Mouse (Mus musculus): ENCODE data around the gene Anln. TPM values are rescaled to one million over a fixed set of nuclear protein-coding genes. Genes with fewer than 3 reads are reported as not detected.
"Not testable (repeated sequence)": the region's sequence is repeated elsewhere in the genome, so short reads cannot be mapped to it uniquely, and the experiment has no call there.

Anln gene
- total RNA-seq, 2 experiments from 2014 or later, result 40.1 to 59.9 TPM

GRCm38 (mm10) chr9:22327475-22328387, 61.3 kb downstream of the Anln start:
- peak; percentile 93 for ATAC-seq (replicated peaks; ENCODE audit: poor library complexity, severe bottlenecking)

- no peak for ATAC-seq (replicated peaks; ENCODE audit: poor library complexity, severe bottlenecking)
Measured at GRCm38 (mm10) chr9:22327099-22327474, 61.9 kb downstream of the Anln start.

- ATAC-seq (replicated peaks; ENCODE audit: poor library complexity, severe bottlenecking), result no peak
Measured at GRCm38 (mm10) chr9:22324579-22324978, 64.4 kb downstream of the Anln start.

GRCm38 (mm10) chr9:22322381-22323211, 66.4 kb downstream of the Anln start:
- no peak for ATAC-seq (replicated peaks; ENCODE audit: poor library complexity, severe bottlenecking)

- ATAC-seq (replicated peaks; ENCODE audit: poor library complexity, severe bottlenecking), result no peak
Measured at GRCm38 (mm10) chr9:22319109-22319508, 69.9 kb downstream of the Anln start.

GRCm38 (mm10) chr9:22316047-22316446, 72.9 kb downstream of the Anln start:
- ATAC-seq (replicated peaks; ENCODE audit: poor library complexity, severe bottlenecking), result not testable (repeated sequence)

GRCm38 (mm10) chr9:22314066-22314465, 74.9 kb downstream of the Anln start:
- no peak for ATAC-seq (replicated peaks; ENCODE audit: poor library complexity, severe bottlenecking)

- peak; percentile 86 for ATAC-seq (replicated peaks; ENCODE audit: poor library complexity, severe bottlenecking)
Measured at GRCm38 (mm10) chr9:22313218-22313617, 75.8 kb downstream of the Anln start.

- no peak for ATAC-seq (replicated peaks; ENCODE audit: poor library complexity, severe bottlenecking)
Measured at GRCm38 (mm10) chr9:22309651-22310050, 79.3 kb downstream of the Anln start.

GRCm38 (mm10) chr9:22307920-22308262, 81.1 kb downstream of the Anln start:
- ATAC-seq (replicated peaks; ENCODE audit: poor library complexity, severe bottlenecking), result not testable (repeated sequence)

- peak; percentile 100 for ATAC-seq (replicated peaks; ENCODE audit: poor library complexity, severe bottlenecking)
Measured at GRCm38 (mm10) chr9:22307156-22307919, 81.7 kb downstream of the Anln start, which contains the start of gene Zfp810. TSS of gene Zfp810 (minus strand) at chr9:22307648.

GRCm38 (mm10) chr9:22306726-22307125, 82.3 kb downstream of the Anln start:
- ATAC-seq (replicated peaks; ENCODE audit: poor library complexity, severe bottlenecking), result no peak

- ATAC-seq (replicated peaks; ENCODE audit: poor library complexity, severe bottlenecking), result no peak
Measured at GRCm38 (mm10) chr9:22302199-22302598, 86.8 kb downstream of the Anln start.

Other genes with a start within 250 kb of the Anln start
- 17.3 and 28.7 TPM in 2 replicates for gene Pigyl, start 232.3 kb downstream of the Anln start, total RNA-seq (2014; fragmentation: Nextera tagmentation)
- gene Pigyl, start 232.3 kb downstream of the Anln start, total RNA-seq (2017), result 26.6 and 29.3 TPM in 2 replicates
- gene Zfp872, start 201.1 kb downstream of the Anln start, total RNA-seq (2014; fragmentation: Nextera tagmentation), result not detected in 2 replicates
- gene Zfp872, start 201.1 kb downstream of the Anln start, total RNA-seq (2017), result not detected in 2 replicates
- gene Zfp809, start 163.5 kb downstream of the Anln start, total RNA-seq (2014; fragmentation: Nextera tagmentation), result 50.6 and 54.9 TPM in 2 replicates
- 20.4 and 27.2 TPM in 2 replicates for gene Zfp809, start 163.5 kb downstream of the Anln start, total RNA-seq (2017)
- gene Zfp599, start 129.3 kb downstream of the Anln start, total RNA-seq (2014; fragmentation: Nextera tagmentation), result 1.3 and 3.1 TPM in 2 replicates
- 8.9 and 10.3 TPM in 2 replicates for gene Zfp599, start 129.3 kb downstream of the Anln start, total RNA-seq (2017)
- gene Zfp810, start 81.5 kb downstream of the Anln start, total RNA-seq (2014; fragmentation: Nextera tagmentation), result 10.4 and 17.4 TPM in 2 replicates
- gene Zfp810, start 81.5 kb downstream of the Anln start, total RNA-seq (2017), result 9.4 and 16.3 TPM in 2 replicates
- gene 9530077C05Rik, start 22.3 kb upstream of the Anln start, total RNA-seq (2014; fragmentation: Nextera tagmentation), result 2.1 TPM in 1 of 2 replicates, not detected in the other
- gene 9530077C05Rik, start 22.3 kb upstream of the Anln start, total RNA-seq (2017), result 2.0 and 2.1 TPM in 2 replicates
- not detected in 2 replicates for gene Gm17545, start 65.1 kb upstream of the Anln start, total RNA-seq (2014; fragmentation: Nextera tagmentation)
- not detected in 2 replicates for gene Gm17545, start 65.1 kb upstream of the Anln start, total RNA-seq (2017)
- gene Rp9, start 80.6 kb upstream of the Anln start, total RNA-seq (2014; fragmentation: Nextera tagmentation), result 80.0 and 88.0 TPM in 2 replicates
- gene Rp9, start 80.6 kb upstream of the Anln start, total RNA-seq (2017), result 164 and 168 TPM in 2 replicates
- gene Bbs9, start 86.5 kb upstream of the Anln start, total RNA-seq (2014; fragmentation: Nextera tagmentation), result 10.9 and 20.5 TPM in 2 replicates
- 14.8 and 18.4 TPM in 2 replicates for gene Bbs9, start 86.5 kb upstream of the Anln start, total RNA-seq (2017)